Mouse (Mus musculus): ENCODE measurements at regions not wholly inside any gene's neighbourhood (a gene's known extent, or its start where the extent isn't known, plus 50 kb on each side); places are given as distances from the start of the nearest gene placed in this dataset.

- no peak for TF ChIP-seq CTCF (IDR thresholded peaks at IDR 0.05; ENCODE audit: low read depth)
- TF ChIP-seq EP300 (IDR thresholded peaks at IDR 0.05; ENCODE audit: low read depth), result no peak
Observed at GRCm38 (mm10) chr13:30074069-30074468, 62.2 kb upstream of the Mboat1 start.

All from liver, postnatal 0 days (tissue).